13 mouse cellular contexts compared by ENCODE assay signal in genomic region chr17:55963171-55963570, GRCm38 (mm10). TPM values are rescaled to one million over a fixed set of nuclear protein-coding genes. Genes with fewer than 3 reads are reported as not detected.
DNase-seq lines count a peak whose midpoint lies in the region; ATAC-seq and TF ChIP-seq lines count a peak whose summit lies in the region.
"Had no signal": no experiment of that assay in that cellular context is flagged by ENCODE, and none has a peak within 500 bp of the region (broad histone marks: within the 10 kb centered on the region; RNA-seq: fewer than 3 reads in every experiment).

No protein-coding gene starts in this region.

- H3K27me3 ChIP-seq in forebrain, embryonic 11.5 days (ENCODE audit: control insufficient read depth, insufficient read depth, low read length): no peaks in the 10 kb centered on the region
- no peaks in the 10 kb centered on the region for H3K27me3 ChIP-seq in forebrain, embryonic 15.5 days
- H3K27me3 ChIP-seq in lung, postnatal 0 days (replicated peaks; ENCODE audit: insufficient read depth, low read length): no peaks in the 10 kb centered on the region
- no peaks in the 10 kb centered on the region for H3K27me3 ChIP-seq in liver, embryonic 16.5 days (ENCODE audit: control insufficient read depth, insufficient read depth, low read depth, low read length)

- TF ChIP-seq EP300 in lung, postnatal 0 days (IDR thresholded peaks at IDR 0.05): no peak

- H3K36me3 ChIP-seq in forebrain, embryonic 11.5 days (ENCODE audit: control insufficient read depth, insufficient read depth, low read length): peaks cover 2% of the 10 kb centered on the region; the same call in 1 of the 2 replicates
- H3K36me3 ChIP-seq in forebrain, embryonic 15.5 days: peaks cover 22% of the 10 kb centered on the region; the same call in 1 of the 2 replicates
- H3K36me3 ChIP-seq in lung, postnatal 0 days (ENCODE audit: insufficient read depth, low read length): peaks cover 11% of the 10 kb centered on the region
- H3K36me3 ChIP-seq in liver, embryonic 16.5 days (ENCODE audit: control insufficient read depth, insufficient read depth): no peaks in the 10 kb centered on the region; the same call in none of the 2 replicates

- H3K4me2 ChIP-seq in forebrain, embryonic 11.5 days (ENCODE audit: low read depth, low read length, severe bottlenecking): no peak overlapping the region
- no peak overlapping the region for H3K4me2 ChIP-seq in forebrain, embryonic 15.5 days (replicated peaks)
- no peak overlapping the region for H3K4me2 ChIP-seq in lung, postnatal 0 days (replicated peaks; ENCODE audit: low read depth, low read length)
- 0 out of 2 replicates have a peak overlapping the region, but pooled peaks have one; percentile 27 for H3K4me2 ChIP-seq in liver, embryonic 16.5 days (ENCODE audit: low read depth, low read length)

- DNase-seq in forebrain, embryonic 11.5 days (ENCODE audit: low spot score): peak; percentile 50
- DNase-seq in lung, postnatal 0 days (ENCODE audit: low spot score): peak; percentile 63
- no peak for DNase-seq in lung, postnatal 14 days
- DNase-seq in ZHBTc4 (ENCODE audit: low read depth, low spot score): peak; percentile 53
- DNase-seq in embryo, embryonic 11 days: no peak
- no peak for DNase-seq in embryo, embryonic 10.5 days (ENCODE audit: low spot score)
- DNase-seq: adrenal gland, postnatal 25 days; gastrocnemius, postnatal 14 days; kidney, adult 11 months; midbrain, embryonic 14.5 days had no signal

- H3K4me3 ChIP-seq in forebrain, embryonic 11.5 days (ENCODE audit: low read depth, low read length): no peak overlapping the region
- no peak overlapping the region for H3K4me3 ChIP-seq in forebrain, embryonic 15.5 days
- H3K4me3 ChIP-seq in lung, postnatal 0 days (ENCODE audit: low read depth, low read length): no peak overlapping the region
- H3K4me3 ChIP-seq in liver, embryonic 16.5 days (ENCODE audit: low read depth, low read length): no peak overlapping the region
- H3K4me3 ChIP-seq: layer of hippocampus, adult 2 months had no signal

- no peak overlapping the region for H3K27ac ChIP-seq in forebrain, embryonic 11.5 days (ENCODE audit: low read depth, low read length)
- no peak overlapping the region for H3K27ac ChIP-seq in forebrain, embryonic 15.5 days (replicated peaks)
- no peak overlapping the region for H3K27ac ChIP-seq in lung, postnatal 0 days (ENCODE audit: low read length)
- peak overlapping the region; percentile 72 for H3K27ac ChIP-seq in liver, embryonic 16.5 days (ENCODE audit: low read length)
- H3K27ac ChIP-seq: layer of hippocampus, adult 2 months had no signal

- H3K4me1 ChIP-seq in forebrain, embryonic 11.5 days (replicated peaks; ENCODE audit: control insufficient read depth, insufficient read depth, low read length): peaks cover 8% of the 10 kb centered on the region; the same call in 1 of the 2 replicates
- H3K4me1 ChIP-seq in forebrain, embryonic 15.5 days: peaks cover 15% of the 10 kb centered on the region
- peaks cover 4% of the 10 kb centered on the region; the same call in 1 of the 2 replicates for H3K4me1 ChIP-seq in lung, postnatal 0 days (ENCODE audit: insufficient read depth, low read depth, low read length)
- H3K4me1 ChIP-seq in liver, embryonic 16.5 days (ENCODE audit: control insufficient read depth, low read depth, low read length): peaks cover 15% of the 10 kb centered on the region

- ATAC-seq in forebrain, embryonic 11.5 days (replicated peaks; ENCODE audit: low FRiP score): no peak
- ATAC-seq in forebrain, embryonic 15.5 days (replicated peaks): no peak
- ATAC-seq in lung, postnatal 0 days: no peak
- ATAC-seq in liver, embryonic 16.5 days (ENCODE audit: low read depth): peak; percentile 14

- H3K9ac ChIP-seq in forebrain, embryonic 11.5 days (ENCODE audit: low read length): no peak overlapping the region
- H3K9ac ChIP-seq in forebrain, embryonic 15.5 days (replicated peaks): no peak overlapping the region
- H3K9ac ChIP-seq in lung, postnatal 0 days (replicated peaks; ENCODE audit: low read depth): no peak overlapping the region
- no peak overlapping the region for H3K9ac ChIP-seq in liver, embryonic 16.5 days (ENCODE audit: low read depth, low read length)

- no peak for TF ChIP-seq CTCF in lung, postnatal 0 days (IDR thresholded peaks at IDR 0.05)

- H3K9me3 ChIP-seq in forebrain, embryonic 11.5 days (ENCODE audit: control insufficient read depth, low read length): no peaks in the 10 kb centered on the region
- H3K9me3 ChIP-seq in forebrain, embryonic 15.5 days: no peaks in the 10 kb centered on the region
- H3K9me3 ChIP-seq in lung, postnatal 0 days (ENCODE audit: low read length): no peaks in the 10 kb centered on the region
- no peaks in the 10 kb centered on the region for H3K9me3 ChIP-seq in liver, embryonic 16.5 days (replicated peaks; ENCODE audit: control insufficient read depth, low read length)

- WGBS in forebrain, embryonic 11.5 days: 87% methylated on average over 14 of the region's 14 CpGs
- WGBS in forebrain, embryonic 15.5 days: 79% methylated on average over 14 of the region's 14 CpGs
- WGBS in lung, postnatal 0 days: 64% methylated on average over 14 of the region's 14 CpGs
- 70% methylated on average over 14 of the region's 14 CpGs for WGBS in liver, embryonic 16.5 days (ENCODE audit: insufficient replicate concordance)

RNA-seq across cellular contexts. Expression of gene Yju2, which starts 4.3 kb away (rescaled TPM):
- 27.4 and 28.2 TPM in 2 replicates for polyA plus RNA-seq in forebrain, embryonic 11.5 days (2014; fragmentation: Nextera tagmentation; extraction: Ambion mirVana)
- polyA plus RNA-seq in forebrain, embryonic 15.5 days (2015; fragmentation: Nextera tagmentation; extraction: Ambion mirVana): 25.2 and 27.8 TPM in 2 replicates
- 16.8 and 19.2 TPM in 2 replicates for polyA plus RNA-seq in lung, postnatal 0 days (2015; fragmentation: Nextera tagmentation; extraction: Ambion mirVana)
- 7.2 and 7.5 TPM in 2 replicates for polyA plus RNA-seq in liver, embryonic 16.5 days (2015; fragmentation: Nextera tagmentation; extraction: Ambion mirVana)

RNA-seq across cellular contexts. Expression of gene Shd, which starts 7.1 kb away (rescaled TPM):
- 65.1 and 77.9 TPM in 2 replicates for polyA plus RNA-seq in forebrain, embryonic 11.5 days (2014; fragmentation: Nextera tagmentation; extraction: Ambion mirVana)
- 118 and 121 TPM in 2 replicates for polyA plus RNA-seq in forebrain, embryonic 15.5 days (2015; fragmentation: Nextera tagmentation; extraction: Ambion mirVana)
- polyA plus RNA-seq in lung, postnatal 0 days (2015; fragmentation: Nextera tagmentation; extraction: Ambion mirVana): 3.1 and 3.4 TPM in 2 replicates
- 0.09 and 0.18 TPM in 2 replicates for polyA plus RNA-seq in liver, embryonic 16.5 days (2015; fragmentation: Nextera tagmentation; extraction: Ambion mirVana)

RNA-seq across cellular contexts. Expression of gene Ebi3, which starts 10.7 kb away (rescaled TPM):
- polyA plus RNA-seq in forebrain, embryonic 11.5 days (2014; fragmentation: Nextera tagmentation; extraction: Ambion mirVana): 2.0 and 2.1 TPM in 2 replicates
- polyA plus RNA-seq in forebrain, embryonic 15.5 days (2015; fragmentation: Nextera tagmentation; extraction: Ambion mirVana): 3.1 and 3.9 TPM in 2 replicates
- polyA plus RNA-seq in lung, postnatal 0 days (2015; fragmentation: Nextera tagmentation; extraction: Ambion mirVana): 3.1 and 3.3 TPM in 2 replicates
- 7.6 and 9.8 TPM in 2 replicates for polyA plus RNA-seq in liver, embryonic 16.5 days (2015; fragmentation: Nextera tagmentation; extraction: Ambion mirVana)

RNA-seq across cellular contexts. Expression of gene Zfp119b, which starts 13.9 kb away (rescaled TPM):
- polyA plus RNA-seq in forebrain, embryonic 11.5 days (2014; fragmentation: Nextera tagmentation; extraction: Ambion mirVana): 5.5 and 8.5 TPM in 2 replicates
- polyA plus RNA-seq in forebrain, embryonic 15.5 days (2015; fragmentation: Nextera tagmentation; extraction: Ambion mirVana): 6.9 and 7.9 TPM in 2 replicates
- polyA plus RNA-seq in lung, postnatal 0 days (2015; fragmentation: Nextera tagmentation; extraction: Ambion mirVana): 10.0 and 11.0 TPM in 2 replicates
- 2.5 and 2.8 TPM in 2 replicates for polyA plus RNA-seq in liver, embryonic 16.5 days (2015; fragmentation: Nextera tagmentation; extraction: Ambion mirVana)

RNA-seq across cellular contexts. Expression of gene Fsd1, which starts 23.1 kb away (rescaled TPM):
- 61.9 and 71.1 TPM in 2 replicates for polyA plus RNA-seq in forebrain, embryonic 11.5 days (2014; fragmentation: Nextera tagmentation; extraction: Ambion mirVana)
- polyA plus RNA-seq in forebrain, embryonic 15.5 days (2015; fragmentation: Nextera tagmentation; extraction: Ambion mirVana): 127 and 151 TPM in 2 replicates
- polyA plus RNA-seq in lung, postnatal 0 days (2015; fragmentation: Nextera tagmentation; extraction: Ambion mirVana): 0.36 and 0.37 TPM in 2 replicates
- polyA plus RNA-seq in liver, embryonic 16.5 days (2015; fragmentation: Nextera tagmentation; extraction: Ambion mirVana): 0.22 and 0.26 TPM in 2 replicates

Comparison
In these comparisons a context has a peak if more than half of its experiments do, and no peak if none do; other contexts are left out.
1. DNase-seq: peak in forebrain, embryonic 11.5 days (single experiment), lung, postnatal 0 days (single experiment) and ZHBTc4 (single experiment); none in lung, postnatal 14 days (single experiment), embryo, embryonic 11 days (single experiment) and embryo, embryonic 10.5 days (single experiment).
2. RNA of gene Shd, which starts 7.1 kb away (polyA plus RNA-seq): 118 to 121 TPM in forebrain, embryonic 15.5 days and 65.1 to 77.9 TPM in forebrain, embryonic 11.5 days; 3.1 to 3.4 TPM in lung, postnatal 0 days and 0.09 to 0.18 TPM in liver, embryonic 16.5 days; every median in the first group is over 10 times any median in the second.